Mouse (Mus musculus): Measurements from ENCODE around the gene Pafah1b1. TPM values are rescaled to one million over a fixed set of nuclear protein-coding genes. Genes with fewer than 3 reads are reported as not detected.

The Pafah1b1 gene
- 44.7 and 46.2 TPM in 2 replicates for polyA plus RNA-seq (2015; fragmentation: Nextera tagmentation; extraction: Ambion mirVana)

DNA sequence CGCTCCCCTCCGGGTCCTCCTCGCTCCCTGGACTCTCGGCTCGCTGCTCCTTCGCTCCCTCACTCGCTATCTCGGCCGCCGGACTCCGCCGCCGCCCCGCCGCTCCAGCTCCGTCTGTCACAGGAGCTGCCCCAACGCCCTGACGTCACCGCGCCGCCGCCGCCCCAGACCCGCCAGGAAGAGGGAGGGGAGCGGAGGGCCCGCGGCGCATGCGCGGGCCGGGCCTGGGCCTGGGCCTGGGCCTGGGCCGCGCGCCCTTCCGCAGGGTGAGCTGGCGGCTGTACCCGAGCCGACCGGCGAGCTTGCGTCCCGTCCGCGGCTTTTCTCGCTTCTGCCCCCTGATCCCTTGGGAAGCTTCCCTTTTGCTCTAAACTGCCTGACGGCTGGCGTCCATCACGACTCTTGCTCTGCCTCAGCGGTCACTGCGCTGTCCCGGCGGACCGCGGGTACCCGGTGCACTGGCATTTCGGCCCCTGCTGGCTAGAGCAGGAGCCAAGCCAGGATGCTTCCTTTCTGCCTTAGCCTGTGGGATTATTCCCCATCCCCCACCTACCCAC is at the start of gene Pafah1b1:
Pafah1b1 (minus strand) TSS at position 436 of the 557 bp plus-strand sequence.
- Histone ChIP-seq H3K27ac (peak within 1 kb of the TSS; percentile 99), H3K4me3 (peak within 1 kb of the TSS; percentile 91), H3K36me3 (no peaks in the 10 kb centered on the region), H3K9me3 (no peaks in the 10 kb centered on the region), H3K4me1 (peaks cover 11% of the 10 kb centered on the region; the same call in 1 of the 2 replicates), H3K27me3 (no peaks in the 10 kb centered on the region), H3K9ac (peak within 1 kb of the TSS; percentile 94), H3K4me2 (peak within 1 kb of the TSS; percentile 61)
- WGBS: under 1% methylated on average over 44 of the region's 56 CpGs
- ATAC-seq (ENCODE audit: insufficient number of reproducible peaks, low FRiP score, low TSS enrichment, low read depth): peak; percentile 99

DNA sequence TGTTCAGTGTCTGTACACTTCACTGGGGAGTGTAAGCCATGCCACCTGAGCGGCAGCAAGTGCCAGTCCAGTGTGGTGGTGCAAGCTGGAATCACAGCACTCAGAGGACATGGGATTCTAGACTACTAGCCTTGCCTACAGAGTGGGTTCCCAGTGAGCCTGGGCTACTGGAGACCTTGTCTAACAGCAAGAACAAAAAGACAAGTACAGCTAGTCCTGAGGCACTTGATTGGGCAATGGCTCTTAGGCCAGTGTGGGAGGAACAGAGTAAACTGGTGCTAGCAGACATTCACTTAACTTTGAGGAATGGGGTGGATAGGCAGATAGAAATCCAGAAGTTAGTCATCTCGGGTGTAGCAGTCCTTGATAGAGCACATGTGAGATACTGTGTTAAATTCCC is 47.9 kb upstream of the Pafah1b1 start:
- 78% methylated on average over 2 of the region's 2 CpGs for WGBS

DNA sequence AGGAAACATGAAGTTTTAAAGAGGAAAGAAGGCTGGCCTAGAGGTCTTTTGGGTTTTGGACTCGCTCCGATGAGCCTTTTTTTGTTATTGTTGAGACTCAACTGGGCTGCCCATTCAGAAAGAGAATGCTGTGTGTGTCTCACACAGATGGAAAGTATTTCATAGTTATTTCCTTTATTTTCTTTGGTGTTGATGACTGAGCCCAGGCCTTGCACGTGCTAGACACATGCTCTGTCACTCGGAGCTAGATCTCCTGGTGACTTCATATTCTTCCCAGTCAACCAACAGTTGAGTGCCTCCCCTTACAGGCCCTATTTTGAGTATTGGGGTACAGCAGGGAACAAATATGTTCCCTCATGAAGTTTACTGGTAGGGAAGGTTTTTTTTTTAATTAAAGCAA is 47.2 kb upstream of the Pafah1b1 start:
- Histone ChIP-seq H3K36me3 (peaks cover 32% of the 10 kb centered on the region), H3K4me1 (peaks cover 15% of the 10 kb centered on the region), H3K27ac (no peak overlapping the region), H3K9me3 (no peaks in the 10 kb centered on the region), H3K9ac (no peak overlapping the region), H3K4me3 (peak overlapping the region; percentile 86), H3K27me3 (no peaks in the 10 kb centered on the region), H3K4me2 (peak overlapping the region; percentile 76)
- no peak for ATAC-seq (ENCODE audit: insufficient number of reproducible peaks, low FRiP score, low TSS enrichment, low read depth)
- 56% methylated on average over 4 of the region's 4 CpGs for WGBS

More for the DNA sequence above, 47.9 kb upstream of the Pafah1b1 start:
- H3K4me3 ChIP-seq: no peak overlapping the region
- H3K9ac ChIP-seq: no peak overlapping the region
- H3K9me3 ChIP-seq: no peaks in the 10 kb centered on the region
- H3K4me2 ChIP-seq: no peak overlapping the region
- ATAC-seq (ENCODE audit: insufficient number of reproducible peaks, low FRiP score, low TSS enrichment, low read depth): no peak
- peaks cover 38% of the 10 kb centered on the region for H3K36me3 ChIP-seq
- no peak overlapping the region; the same call in 1 of the 2 replicates for H3K27ac ChIP-seq
- no peaks in the 10 kb centered on the region for H3K27me3 ChIP-seq
- peaks cover 15% of the 10 kb centered on the region for H3K4me1 ChIP-seq

GRCm38 (mm10) chr11:74771234-74771633 is 46.8 kb upstream of the Pafah1b1 start:
- ATAC-seq (ENCODE audit: insufficient number of reproducible peaks, low FRiP score, low TSS enrichment, low read depth): no peak
- peaks cover 30% of the 10 kb centered on the region for H3K36me3 ChIP-seq
- WGBS: 11% methylated on average over 8 of the region's 8 CpGs
- peak overlapping the region; percentile 95 for H3K27ac ChIP-seq
- H3K9ac ChIP-seq: peak overlapping the region; percentile 80
- peaks cover 15% of the 10 kb centered on the region for H3K4me1 ChIP-seq
- peak overlapping the region; percentile 86 for H3K4me3 ChIP-seq
- H3K27me3 ChIP-seq: no peaks in the 10 kb centered on the region
- H3K9me3 ChIP-seq: no peaks in the 10 kb centered on the region
- peak overlapping the region; percentile 76 for H3K4me2 ChIP-seq

DNA sequence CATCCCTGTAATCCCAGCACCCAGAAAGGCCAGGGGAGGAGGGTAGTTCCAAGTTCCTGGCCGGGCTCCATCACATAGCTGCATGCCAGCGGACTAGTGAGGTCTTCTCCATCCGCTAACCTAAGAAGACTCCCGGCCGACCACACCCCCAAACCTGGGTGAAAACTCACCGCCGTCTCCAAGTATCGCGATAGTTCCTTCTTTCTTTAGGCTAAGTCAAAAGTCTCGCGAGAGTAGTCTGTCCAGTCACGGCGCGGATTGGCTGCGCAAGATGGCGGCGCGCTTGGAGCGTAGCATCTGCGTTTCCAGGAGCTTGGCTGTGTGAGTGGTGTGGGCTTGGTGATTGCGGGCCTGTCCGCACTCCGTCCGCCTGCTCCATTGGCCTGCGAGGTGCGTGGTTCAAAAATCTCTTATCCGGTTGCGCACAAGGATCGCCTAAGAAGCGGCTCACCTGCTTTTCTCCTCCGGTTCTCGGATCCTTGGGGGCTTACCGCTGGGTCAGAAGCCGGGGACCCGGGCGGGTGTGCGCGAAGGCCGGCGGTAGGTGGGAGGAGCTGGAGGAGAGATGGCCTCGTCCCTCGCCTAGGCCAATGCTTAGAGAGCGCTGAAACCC is 46.2 kb upstream of the Pafah1b1 start, which contains the start of gene Mettl16:
Mettl16 (plus strand) TSS at position 236 of the 613 bp plus-strand sequence.
- H3K4me1 ChIP-seq: peaks cover 15% of the 10 kb centered on the region
- WGBS: under 1% methylated on average over 43 of the region's 43 CpGs
- no peaks in the 10 kb centered on the region for H3K9me3 ChIP-seq
- peak within 1 kb of the TSS; percentile 95 for H3K27ac ChIP-seq
- peak; percentile 91 for ATAC-seq (ENCODE audit: insufficient number of reproducible peaks, low FRiP score, low TSS enrichment, low read depth)
- H3K4me3 ChIP-seq: peak within 1 kb of the TSS; percentile 86
- peak within 1 kb of the TSS; percentile 76 for H3K4me2 ChIP-seq
- no peaks in the 10 kb centered on the region for H3K27me3 ChIP-seq
- peaks cover 25% of the 10 kb centered on the region for H3K36me3 ChIP-seq
- H3K9ac ChIP-seq: peak within 1 kb of the TSS; percentile 80

DNA sequence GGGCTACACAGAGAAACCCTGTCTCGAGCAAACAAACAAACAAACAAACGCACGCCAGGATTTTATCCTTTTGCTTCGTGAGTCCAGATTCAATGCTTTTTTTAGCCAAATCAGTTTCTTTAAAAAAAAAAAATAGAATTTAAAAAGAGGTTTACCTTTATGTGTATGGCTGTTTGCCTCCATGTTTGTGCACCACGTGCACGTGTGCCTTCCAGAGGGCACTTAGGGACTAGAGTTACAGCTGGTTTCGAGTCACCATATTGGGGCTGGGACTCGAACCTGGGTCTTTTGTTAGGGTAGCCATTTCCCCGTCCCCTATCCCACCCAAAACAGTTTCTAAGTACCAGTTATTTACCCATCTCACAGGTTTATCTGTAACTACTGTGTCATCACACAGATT is 45.6 kb upstream of the Pafah1b1 start:
- H3K9me3 ChIP-seq: no peaks in the 10 kb centered on the region
- no peaks in the 10 kb centered on the region for H3K27me3 ChIP-seq
- peak overlapping the region; percentile 53 for H3K4me2 ChIP-seq
- ATAC-seq (ENCODE audit: insufficient number of reproducible peaks, low FRiP score, low TSS enrichment, low read depth): no peak
- H3K4me1 ChIP-seq: peaks cover 15% of the 10 kb centered on the region
- H3K27ac ChIP-seq: peak overlapping the region; percentile 95; the same call in 1 of the 2 replicates
- peaks cover 18% of the 10 kb centered on the region for H3K36me3 ChIP-seq
- peak overlapping the region; percentile 34; the same call in 1 of the 2 replicates for H3K9ac ChIP-seq
- 82% methylated on average over 9 of the region's 9 CpGs for WGBS
- H3K4me3 ChIP-seq: peak overlapping the region; percentile 86

DNA sequence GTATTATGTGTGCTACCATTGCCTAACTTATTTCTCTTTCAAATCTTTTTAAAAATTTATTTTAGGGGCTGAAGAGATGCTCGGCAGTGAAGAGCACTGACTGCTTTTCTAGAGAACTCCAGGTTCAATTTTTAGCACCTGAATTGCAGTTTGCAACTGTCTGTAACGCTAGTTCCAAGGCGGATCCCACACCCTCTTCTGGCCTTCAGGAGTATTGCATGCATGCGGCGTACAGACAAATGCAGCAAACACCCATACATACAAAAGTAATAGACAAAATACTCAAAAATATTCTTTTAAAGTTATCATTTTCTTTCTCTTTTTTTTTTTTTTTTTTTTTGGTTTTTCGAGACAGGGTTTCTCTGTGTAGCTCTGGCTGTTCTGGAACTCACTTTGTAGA is 43.6 kb upstream of the Pafah1b1 start:
- Histone ChIP-seq H3K27me3 (no peaks in the 10 kb centered on the region), H3K9ac (no peak overlapping the region), H3K36me3 (no peaks in the 10 kb centered on the region), H3K27ac (no peak overlapping the region), H3K9me3 (no peaks in the 10 kb centered on the region), H3K4me3 (no peak overlapping the region), H3K4me2 (no peak overlapping the region), H3K4me1 (peaks cover 15% of the 10 kb centered on the region)
- ATAC-seq (ENCODE audit: insufficient number of reproducible peaks, low FRiP score, low TSS enrichment, low read depth): no peak
- 35% methylated on average over 6 of the region's 6 CpGs for WGBS

- WGBS: 82% methylated on average over 4 of the region's 4 CpGs
- no peak overlapping the region for H3K9ac ChIP-seq
- peaks cover 15% of the 10 kb centered on the region for H3K4me1 ChIP-seq
- H3K9me3 ChIP-seq: no peaks in the 10 kb centered on the region
- no peak overlapping the region for H3K4me2 ChIP-seq
- H3K27ac ChIP-seq: no peak overlapping the region
- no peaks in the 10 kb centered on the region for H3K36me3 ChIP-seq
- no peak for ATAC-seq (ENCODE audit: insufficient number of reproducible peaks, low FRiP score, low TSS enrichment, low read depth)
- H3K4me3 ChIP-seq: no peak overlapping the region
- no peaks in the 10 kb centered on the region for H3K27me3 ChIP-seq
Observed at GRCm38 (mm10) chr11:74767469-74767868, 43.0 kb upstream of the Pafah1b1 start.

DNA sequence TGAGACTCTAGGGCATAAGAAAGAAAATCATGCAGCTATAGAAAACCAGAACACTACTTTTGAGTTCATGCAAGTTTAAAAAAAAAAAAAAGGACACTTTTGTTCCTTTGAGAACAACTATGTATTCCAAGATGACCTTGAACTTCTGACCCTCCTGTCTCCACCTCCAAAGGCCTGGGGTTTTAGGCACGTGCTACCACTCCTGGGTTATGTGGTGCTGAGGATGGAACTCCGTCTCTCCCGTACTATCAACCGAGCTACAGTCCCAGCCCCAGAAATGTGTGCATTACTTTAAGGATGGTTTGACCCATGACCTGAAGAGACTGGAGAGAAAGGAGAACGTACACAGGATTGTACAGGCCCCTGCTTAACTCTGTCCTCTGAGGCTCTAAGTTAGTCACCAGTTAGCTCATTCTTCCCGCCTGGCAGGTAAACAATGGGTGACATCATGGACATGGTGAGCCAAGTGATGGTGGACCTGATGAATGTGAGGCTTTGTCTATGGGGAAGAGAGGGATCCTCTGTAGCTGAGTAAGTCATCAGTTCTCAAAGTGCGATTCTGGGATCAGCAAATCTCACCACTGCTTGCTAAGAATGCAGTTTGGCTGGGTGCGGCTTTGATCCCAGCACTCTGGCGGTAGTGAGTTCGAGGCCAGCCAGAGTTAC is 39.6 kb upstream of the Pafah1b1 start:
- H3K4me1 ChIP-seq: no peaks in the 10 kb centered on the region
- ATAC-seq (ENCODE audit: insufficient number of reproducible peaks, low FRiP score, low TSS enrichment, low read depth): no peak
- H3K36me3 ChIP-seq: no peaks in the 10 kb centered on the region
- WGBS: 83% methylated on average over 10 of the region's 10 CpGs
- no peak overlapping the region for H3K27ac ChIP-seq
- no peaks in the 10 kb centered on the region for H3K27me3 ChIP-seq
- no peak overlapping the region for H3K4me2 ChIP-seq
- H3K4me3 ChIP-seq: no peak overlapping the region
- no peaks in the 10 kb centered on the region for H3K9me3 ChIP-seq
- no peak overlapping the region for H3K9ac ChIP-seq

GRCm38 (mm10) chr11:74761011-74761705 is 36.7 kb upstream of the Pafah1b1 start:
- Histone ChIP-seq H3K4me2 (no peak overlapping the region), H3K4me3 (no peak overlapping the region), H3K9me3 (no peaks in the 10 kb centered on the region), H3K4me1 (no peaks in the 10 kb centered on the region), H3K27me3 (no peaks in the 10 kb centered on the region), H3K9ac (no peak overlapping the region), H3K36me3 (no peaks in the 10 kb centered on the region), H3K27ac (no peak overlapping the region)
- 62% methylated on average over 12 of the region's 12 CpGs for WGBS
- ATAC-seq (ENCODE audit: insufficient number of reproducible peaks, low FRiP score, low TSS enrichment, low read depth): no peak

DNA sequence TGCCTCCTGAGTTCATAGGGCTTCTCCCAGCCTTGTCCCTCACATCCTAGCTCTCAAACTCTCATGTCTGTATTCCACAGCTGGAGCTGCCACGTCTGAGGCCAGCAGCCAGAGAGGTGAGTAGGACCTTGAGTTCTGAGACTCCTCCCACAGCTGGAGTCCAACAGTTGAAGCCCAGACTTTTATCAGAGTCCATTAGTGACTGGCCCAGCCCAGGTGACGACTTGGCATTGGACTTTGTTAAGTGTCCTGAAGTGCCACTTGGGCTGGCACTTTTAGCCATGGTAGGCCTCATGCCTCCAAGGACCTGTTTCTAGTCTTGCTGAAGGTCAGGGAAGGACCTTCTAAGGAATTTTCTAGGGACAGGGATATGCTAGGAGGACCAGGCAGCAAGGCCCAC is 32.2 kb upstream of the Pafah1b1 start:
- H3K4me3 ChIP-seq: no peak overlapping the region
- no peak for ATAC-seq (ENCODE audit: insufficient number of reproducible peaks, low FRiP score, low TSS enrichment, low read depth)
- WGBS: 64% methylated on average over 2 of the region's 2 CpGs
- H3K4me1 ChIP-seq: no peaks in the 10 kb centered on the region
- no peak overlapping the region for H3K4me2 ChIP-seq
- H3K9ac ChIP-seq: no peak overlapping the region
- H3K9me3 ChIP-seq: no peaks in the 10 kb centered on the region
- no peaks in the 10 kb centered on the region for H3K36me3 ChIP-seq
- no peaks in the 10 kb centered on the region for H3K27me3 ChIP-seq
- no peak overlapping the region for H3K27ac ChIP-seq
